Mouse (Mus musculus) right cerebral cortex, postnatal 25 days (tissue): ENCODE measurements around the gene Fxyd3.

ENCODE experiments used
- DNase-seq: peaks from one replicate; pipeline ENCODE4 v3.0.0; 2022

Fxyd3 gene

GRCm38 (mm10) chr7:31042431-31042910, 34.0 kb downstream of the Fxyd3 start, which contains the start of gene Fxyd5:
Gene Fxyd5 (minus strand): TSS chr7:31042481.
- DNase-seq, result no peak

GRCm38 (mm10) chr7:31041662-31042315, 34.7 kb downstream of the Fxyd3 start:
- no peak for DNase-seq

GRCm38 (mm10) chr7:31041023-31041407, 35.5 kb downstream of the Fxyd3 start:
- no peak for DNase-seq

GRCm38 (mm10) chr7:31040281-31041022, 36.1 kb downstream of the Fxyd3 start:
- no peak for DNase-seq

GRCm38 (mm10) chr7:31039011-31039410, 37.5 kb downstream of the Fxyd3 start:
- no peak for DNase-seq

GRCm38 (mm10) chr7:31037675-31038074, 38.8 kb downstream of the Fxyd3 start:
- no peak for DNase-seq

- DNase-seq, result no peak
Observed at GRCm38 (mm10) chr7:31036917-31037316, 39.6 kb downstream of the Fxyd3 start.

GRCm38 (mm10) chr7:31035291-31035690, 41.2 kb downstream of the Fxyd3 start:
- DNase-seq, result no peak

GRCm38 (mm10) chr7:31034789-31035188, 41.7 kb downstream of the Fxyd3 start:
- DNase-seq, result no peak

GRCm38 (mm10) chr7:31033409-31034165, 42.9 kb downstream of the Fxyd3 start:
- DNase-seq, result no peak

GRCm38 (mm10) chr7:31031731-31032130, 44.8 kb downstream of the Fxyd3 start:
- no peak for DNase-seq

- no peak for DNase-seq
Observed at GRCm38 (mm10) chr7:31030717-31031116, 45.8 kb downstream of the Fxyd3 start.

GRCm38 (mm10) chr7:31028609-31029008, 47.9 kb downstream of the Fxyd3 start:
- DNase-seq, result no peak
